Mouse (Mus musculus) CD4-positive, CD25-positive, alpha-beta regulatory T cell, adult 2 months (primary cell): ENCODE measurements around the gene Topors.

Experiments used
- DNase-seq: peaks from one replicate; pipeline ENCODE4 v3.0.0-alpha.2; 2012; ENCODE audit warnings: low read depth, low spot score

Gene Topors

GRCm38 (mm10) chr4:40250984-40251383 is 18.7 kb downstream of the Topors start:
- no peak for DNase-seq

- DNase-seq, result peak; percentile 8
Measured at GRCm38 (mm10) chr4:40244035-40244434, 25.6 kb downstream of the Topors start.

GRCm38 (mm10) chr4:40243006-40243405 is 26.6 kb downstream of the Topors start:
- no peak for DNase-seq

GRCm38 (mm10) chr4:40241928-40242327 is 27.7 kb downstream of the Topors start:
- DNase-seq, result no peak

GRCm38 (mm10) chr4:40240272-40240744 is 29.3 kb downstream of the Topors start:
- DNase-seq, result peak; percentile 23

- peak; percentile 73 for DNase-seq
Measured at GRCm38 (mm10) chr4:40239409-40240271, 30.0 kb downstream of the Topors start, which contains the start of gene Ddx58. Gene Ddx58 (minus strand): TSS chr4:40239828.

- DNase-seq, result peak; percentile 72
Measured at GRCm38 (mm10) chr4:40238483-40239408, 30.9 kb downstream of the Topors start.

GRCm38 (mm10) chr4:40236829-40237228 is 32.8 kb downstream of the Topors start:
- DNase-seq, result peak; percentile 29

- no peak for DNase-seq
Measured at GRCm38 (mm10) chr4:40234256-40234655, 35.4 kb downstream of the Topors start.

GRCm38 (mm10) chr4:40233062-40233664 is 36.5 kb downstream of the Topors start:
- no peak for DNase-seq

GRCm38 (mm10) chr4:40229723-40230122 is 39.9 kb downstream of the Topors start:
- DNase-seq, result no peak

- DNase-seq, result no peak
Measured at GRCm38 (mm10) chr4:40227886-40228285, 41.8 kb downstream of the Topors start.

- DNase-seq, result no peak
Measured at GRCm38 (mm10) chr4:40227131-40227530, 42.5 kb downstream of the Topors start.

GRCm38 (mm10) chr4:40226095-40226494 is 43.6 kb downstream of the Topors start:
- no peak for DNase-seq

- no peak for DNase-seq
Measured at GRCm38 (mm10) chr4:40221876-40222585, 47.6 kb downstream of the Topors start.

- no peak for DNase-seq
Measured at GRCm38 (mm10) chr4:40221004-40221760, 48.5 kb downstream of the Topors start.

- DNase-seq, result no peak
Measured at GRCm38 (mm10) chr4:40220437-40220836, 49.2 kb downstream of the Topors start.

- peak; percentile 69 for DNase-seq
Measured at GRCm38 (mm10) chr4:40218382-40218781, 51.3 kb downstream of the Topors start.

GRCm38 (mm10) chr4:40217910-40218309 is 51.7 kb downstream of the Topors start:
- DNase-seq, result peak; percentile 41

- DNase-seq, result no peak
Measured at GRCm38 (mm10) chr4:40212177-40212576, 57.5 kb downstream of the Topors start.
